Mouse (Mus musculus): Measurements from ENCODE around the gene Usp44. TPM values are rescaled to one million over a fixed set of nuclear protein-coding genes. Genes with fewer than 3 reads are reported as not detected.

The Usp44 gene
- polyA plus RNA-seq, 1 experiment from 2014 or later: 6.6 TPM

- WGBS: 94% methylated on average over 1 of the region's 1 CpGs
- no peaks in the 10 kb centered on the region for H3K4me1 ChIP-seq
- H3K36me3 ChIP-seq (replicated peaks): peaks cover 85% of the 10 kb centered on the region
- no peak overlapping the region for H3K4me3 ChIP-seq
- no peaks in the 10 kb centered on the region for H3K27me3 ChIP-seq (replicated peaks; ENCODE audit: low read depth, poor library complexity, severe bottlenecking)
- no peak for DNase-seq (ENCODE audit: low spot score)
- no peaks in the 10 kb centered on the region for H3K9me3 ChIP-seq
- no peak overlapping the region for H3K27ac ChIP-seq (replicated peaks)
Observed at GRCm38 (mm10) chr10:93876772-93877171, 45.4 kb downstream of the Usp44 start.

GRCm38 (mm10) chr10:93878732-93879131 is 47.4 kb downstream of the Usp44 start:
- Histone ChIP-seq H3K36me3 (replicated peaks) (peaks cover 77% of the 10 kb centered on the region), H3K9me3 (no peaks in the 10 kb centered on the region), H3K4me3 (no peak overlapping the region), H3K4me1 (no peaks in the 10 kb centered on the region), H3K27ac (replicated peaks) (no peak overlapping the region), H3K27me3 (replicated peaks; ENCODE audit: low read depth, poor library complexity, severe bottlenecking) (no peaks in the 10 kb centered on the region)
- 93% methylated on average over 4 of the region's 4 CpGs for whole genome bisulfite sequencing
- no peak for DNase-seq (ENCODE audit: low spot score)

DNA sequence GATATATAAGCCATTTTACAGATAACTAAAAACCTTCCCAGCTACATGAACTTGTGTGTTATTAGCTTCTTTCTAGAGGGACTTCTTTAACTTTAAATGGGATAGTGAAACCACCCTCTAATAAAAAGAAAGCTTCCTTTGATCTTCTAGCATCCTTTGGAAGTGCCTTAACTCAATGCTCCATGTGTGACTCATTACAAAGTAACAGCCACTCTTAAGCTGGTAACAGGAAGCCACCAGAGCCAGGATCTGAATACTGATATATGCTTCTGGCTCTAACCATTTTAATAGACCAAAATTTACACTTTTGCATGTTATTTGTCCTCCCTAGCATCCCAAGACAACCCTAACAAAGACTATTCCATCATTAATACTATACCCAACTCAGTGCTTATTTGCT is 50.6 kb downstream of the Usp44 start:
- no peak overlapping the region for H3K4me3 ChIP-seq
- peaks cover 78% of the 10 kb centered on the region for H3K36me3 ChIP-seq (replicated peaks)
- no peaks in the 10 kb centered on the region for H3K4me1 ChIP-seq
- DNase-seq (ENCODE audit: low spot score): no peak
- no peak overlapping the region for H3K27ac ChIP-seq (replicated peaks)
- no peaks in the 10 kb centered on the region for H3K9me3 ChIP-seq
- no peaks in the 10 kb centered on the region for H3K27me3 ChIP-seq (replicated peaks; ENCODE audit: low read depth, poor library complexity, severe bottlenecking)

DNA sequence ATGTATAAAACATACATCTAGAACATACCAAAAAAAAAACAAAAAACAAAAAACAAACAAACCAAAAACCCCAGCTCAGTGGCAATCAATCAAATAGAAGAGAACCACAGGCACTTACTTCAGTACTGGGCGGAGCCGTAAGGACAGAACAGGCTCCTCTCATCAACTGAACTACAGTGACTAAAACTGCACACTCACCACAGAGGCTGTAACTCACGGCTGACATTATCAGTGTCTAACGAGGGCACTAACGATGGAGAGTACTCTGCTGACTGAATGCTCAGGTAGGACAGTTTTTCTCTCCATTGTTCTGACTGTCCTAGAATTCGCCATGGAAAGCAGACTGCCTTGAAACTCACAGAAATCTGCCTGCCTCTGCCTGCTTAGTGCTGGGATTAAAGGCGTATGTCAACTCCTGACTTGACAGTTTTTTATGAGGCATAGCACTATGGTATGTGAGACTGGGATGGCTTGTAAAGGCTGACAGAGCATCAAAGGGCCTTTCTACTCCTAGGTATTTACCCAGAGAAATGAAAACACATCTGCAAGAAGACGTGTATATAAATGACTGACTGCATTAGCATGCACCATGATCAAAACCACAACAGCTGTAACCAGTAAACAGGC is 51.5 kb downstream of the Usp44 start:
- H3K4me1 ChIP-seq: peaks cover 1% of the 10 kb centered on the region
- H3K4me3 ChIP-seq: no peak overlapping the region
- H3K36me3 ChIP-seq (replicated peaks): peaks cover 76% of the 10 kb centered on the region
- no peaks in the 10 kb centered on the region for H3K27me3 ChIP-seq (replicated peaks; ENCODE audit: low read depth, poor library complexity, severe bottlenecking)
- DNase-seq (ENCODE audit: low spot score): no peak
- no peak overlapping the region for H3K27ac ChIP-seq (replicated peaks)
- 87% methylated on average over 8 of the region's 8 CpGs for WGBS
- no peaks in the 10 kb centered on the region for H3K9me3 ChIP-seq

DNA sequence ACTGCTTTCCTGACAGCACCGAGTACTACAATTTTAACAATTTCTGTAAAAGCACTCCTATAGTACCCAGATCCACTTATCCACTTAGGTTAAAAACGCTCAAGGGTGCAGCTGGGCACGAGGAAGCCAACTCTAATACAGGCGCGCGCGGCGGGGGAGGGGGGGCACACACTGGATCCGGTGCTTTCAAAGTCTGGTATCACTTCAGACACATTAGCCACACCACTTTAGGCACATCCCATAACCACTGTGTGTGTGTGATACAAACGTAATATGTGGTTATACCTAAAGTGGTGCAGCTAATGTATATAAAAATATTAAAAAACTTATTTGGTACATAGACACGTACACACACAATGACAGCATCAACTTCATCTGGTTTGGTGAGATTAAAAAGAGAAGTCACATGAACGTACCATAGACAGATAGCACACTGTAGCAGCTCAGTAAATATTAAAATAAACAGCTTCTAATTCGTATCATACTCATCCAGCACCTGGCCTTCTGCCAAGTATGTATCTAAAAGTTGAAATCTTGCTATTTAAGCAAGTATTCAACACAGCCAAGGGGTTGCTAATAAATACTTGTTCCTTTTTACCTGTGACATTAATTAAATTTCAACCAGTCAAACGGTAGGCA is 54.6 kb downstream of the Usp44 start:
- DNase-seq (ENCODE audit: low spot score): no peak
- Histone ChIP-seq H3K9me3 (no peaks in the 10 kb centered on the region), H3K27ac (replicated peaks) (no peak overlapping the region), H3K27me3 (replicated peaks; ENCODE audit: low read depth, poor library complexity, severe bottlenecking) (no peaks in the 10 kb centered on the region), H3K4me1 (peaks cover 16% of the 10 kb centered on the region), H3K4me3 (no peak overlapping the region), H3K36me3 (replicated peaks) (peaks cover 46% of the 10 kb centered on the region)
- WGBS: 91% methylated on average over 14 of the region's 14 CpGs

- DNase-seq (ENCODE audit: low spot score): no peak
- H3K4me1 ChIP-seq: peaks cover 16% of the 10 kb centered on the region
- peak overlapping the region; percentile 95 for H3K27ac ChIP-seq (replicated peaks)
- 23% methylated on average over 10 of the region's 10 CpGs for WGBS
- no peaks in the 10 kb centered on the region for H3K27me3 ChIP-seq (replicated peaks; ENCODE audit: low read depth, poor library complexity, severe bottlenecking)
- H3K9me3 ChIP-seq: no peaks in the 10 kb centered on the region
- H3K4me3 ChIP-seq: peak overlapping the region; percentile 98
- H3K36me3 ChIP-seq (replicated peaks): peaks cover 36% of the 10 kb centered on the region
Observed at GRCm38 (mm10) chr10:93888590-93888934, 57.2 kb downstream of the Usp44 start.

GRCm38 (mm10) chr10:93888935-93889578 is 57.7 kb downstream of the Usp44 start:
- peak overlapping the region; percentile 98 for H3K4me3 ChIP-seq
- H3K27ac ChIP-seq (replicated peaks): peak overlapping the region; percentile 95
- no peaks in the 10 kb centered on the region for H3K9me3 ChIP-seq
- H3K4me1 ChIP-seq: peaks cover 16% of the 10 kb centered on the region
- H3K36me3 ChIP-seq (replicated peaks): peaks cover 31% of the 10 kb centered on the region
- WGBS: under 1% methylated on average over 38 of the region's 38 CpGs
- no peak for DNase-seq (ENCODE audit: low spot score)
- no peaks in the 10 kb centered on the region for H3K27me3 ChIP-seq (replicated peaks; ENCODE audit: low read depth, poor library complexity, severe bottlenecking)

GRCm38 (mm10) chr10:93889579-93889950 is 58.2 kb downstream of the Usp44 start:
- Histone ChIP-seq H3K4me3 (peak overlapping the region; percentile 98), H3K36me3 (replicated peaks) (peaks cover 26% of the 10 kb centered on the region), H3K9me3 (no peaks in the 10 kb centered on the region), H3K4me1 (peaks cover 16% of the 10 kb centered on the region), H3K27me3 (replicated peaks; ENCODE audit: low read depth, poor library complexity, severe bottlenecking) (no peaks in the 10 kb centered on the region), H3K27ac (replicated peaks) (peak overlapping the region; percentile 95)
- peak; percentile 92 for DNase-seq (ENCODE audit: low spot score)
- WGBS: under 1% methylated on average over 30 of the region's 30 CpGs

DNA sequence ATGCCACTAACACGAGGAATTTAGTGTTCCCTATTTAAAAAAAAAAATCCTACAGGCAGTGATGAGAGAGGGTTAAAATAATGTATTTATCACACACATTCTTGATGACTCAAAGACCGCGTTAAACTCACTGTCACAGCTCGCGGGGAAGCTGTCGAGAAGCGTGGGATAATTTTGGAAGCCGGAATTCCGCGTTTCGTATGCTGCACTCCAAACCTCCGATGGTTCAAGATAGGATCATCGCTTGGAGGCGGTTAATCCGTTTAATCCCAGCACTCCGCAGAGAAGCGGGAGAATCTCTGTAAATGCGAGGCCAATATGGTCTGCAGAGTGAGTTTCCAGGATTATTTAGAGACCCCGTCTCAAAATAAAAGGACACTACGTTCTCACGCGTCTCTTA is 58.6 kb downstream of the Usp44 start:
- peaks cover 16% of the 10 kb centered on the region for H3K4me1 ChIP-seq
- H3K27me3 ChIP-seq (replicated peaks; ENCODE audit: low read depth, poor library complexity, severe bottlenecking): no peaks in the 10 kb centered on the region
- H3K9me3 ChIP-seq: no peaks in the 10 kb centered on the region
- under 1% methylated on average over 22 of the region's 22 CpGs for WGBS
- H3K36me3 ChIP-seq (replicated peaks): peaks cover 22% of the 10 kb centered on the region
- peak overlapping the region; percentile 98 for H3K4me3 ChIP-seq
- DNase-seq (ENCODE audit: low spot score): no peak
- peak overlapping the region; percentile 95 for H3K27ac ChIP-seq (replicated peaks)

DNA sequence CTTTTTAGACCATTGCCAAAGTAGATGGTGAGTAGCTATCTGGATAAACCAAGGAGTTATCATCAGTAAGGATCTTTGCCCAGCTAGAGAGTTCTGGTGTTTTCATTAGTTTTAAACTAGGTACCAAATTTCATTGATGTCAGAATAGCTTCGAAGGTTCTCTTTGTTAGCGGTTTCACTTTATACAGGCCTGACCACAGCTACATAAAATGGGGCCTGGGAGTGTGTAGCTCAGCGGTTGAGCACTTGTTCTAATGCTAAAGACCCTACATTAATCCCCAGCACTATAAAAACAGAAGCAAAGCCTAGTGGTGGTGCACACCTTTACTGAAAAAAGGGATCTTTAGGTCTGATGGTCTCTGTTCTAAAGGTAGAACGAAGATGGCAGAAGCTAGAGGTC is 59.2 kb downstream of the Usp44 start:
- Histone ChIP-seq H3K4me1 (peaks cover 16% of the 10 kb centered on the region), H3K4me3 (peak overlapping the region; percentile 98), H3K27me3 (replicated peaks; ENCODE audit: low read depth, poor library complexity, severe bottlenecking) (no peaks in the 10 kb centered on the region), H3K36me3 (replicated peaks) (peaks cover 16% of the 10 kb centered on the region), H3K27ac (replicated peaks) (no peak overlapping the region), H3K9me3 (no peaks in the 10 kb centered on the region)
- 63% methylated on average over 4 of the region's 4 CpGs for WGBS
- DNase-seq (ENCODE audit: low spot score): no peak

DNA sequence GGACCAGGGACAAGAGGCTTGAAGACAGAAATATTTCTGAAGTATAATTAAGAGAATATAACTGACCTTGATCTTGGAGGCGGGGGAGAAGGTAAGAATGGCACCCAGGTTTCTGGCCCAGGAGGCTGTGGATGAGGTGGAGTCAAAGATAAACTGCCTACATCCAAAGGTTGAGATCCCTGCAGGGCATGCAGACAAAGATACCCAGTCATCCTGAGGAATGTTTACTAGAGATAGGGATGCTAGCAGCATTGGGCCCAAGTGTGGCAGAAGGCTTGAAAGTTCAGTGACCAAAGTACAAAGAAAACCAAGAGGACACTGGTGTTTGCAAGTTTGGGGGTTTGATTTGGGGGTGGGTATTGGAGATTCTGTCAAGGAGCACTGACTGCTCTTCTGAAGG is 59.7 kb downstream of the Usp44 start:
- Histone ChIP-seq H3K27ac (replicated peaks) (no peak overlapping the region), H3K36me3 (replicated peaks) (peaks cover 11% of the 10 kb centered on the region), H3K9me3 (no peaks in the 10 kb centered on the region), H3K4me3 (no peak overlapping the region), H3K27me3 (replicated peaks; ENCODE audit: low read depth, poor library complexity, severe bottlenecking) (no peaks in the 10 kb centered on the region), H3K4me1 (peaks cover 16% of the 10 kb centered on the region)
- no peak for DNase-seq (ENCODE audit: low spot score)
- 83% methylated on average over 1 of the region's 1 CpGs for WGBS

GRCm38 (mm10) chr10:93892551-93892950 is 61.2 kb downstream of the Usp44 start:
- WGBS: 87% methylated on average over 4 of the region's 4 CpGs
- Histone ChIP-seq H3K4me3 (no peak overlapping the region), H3K36me3 (replicated peaks) (no peaks in the 10 kb centered on the region), H3K4me1 (peaks cover 16% of the 10 kb centered on the region), H3K27me3 (replicated peaks; ENCODE audit: low read depth, poor library complexity, severe bottlenecking) (no peaks in the 10 kb centered on the region), H3K27ac (replicated peaks) (no peak overlapping the region), H3K9me3 (no peaks in the 10 kb centered on the region)
- DNase-seq (ENCODE audit: low spot score): no peak

- no peak for DNase-seq (ENCODE audit: low spot score)
- H3K9me3 ChIP-seq: no peaks in the 10 kb centered on the region
- H3K27ac ChIP-seq (replicated peaks): no peak within 1 kb of the TSS
- no peak within 1 kb of the TSS for H3K4me3 ChIP-seq
- H3K36me3 ChIP-seq (replicated peaks): no peaks in the 10 kb centered on the region
- no peaks in the 10 kb centered on the region for H3K4me1 ChIP-seq
- H3K27me3 ChIP-seq (replicated peaks; ENCODE audit: low read depth, poor library complexity, severe bottlenecking): no peaks in the 10 kb centered on the region
- 67% methylated on average over 7 of the region's 7 CpGs for WGBS
Observed at GRCm38 (mm10) chr10:93897043-93897646, 65.8 kb downstream of the Usp44 start, which contains the start of gene Metap2. Gene Metap2, minus strand, starts transcription at chr10:93897093.

Measured in embryonic facial prominence, embryonic 10.5 days (tissue).